Mouse (Mus musculus) frontal cortex, postnatal 25 days (tissue): Measurements from ENCODE around the gene Arhgef5.

Source experiments
- DNase-seq, 2 experiments: peaks; one replicate each; pipeline ENCODE4 v3.0.0; 2022; ENCODE audit warnings: low spot score in 2 of 2

The Arhgef5 gene

DNA sequence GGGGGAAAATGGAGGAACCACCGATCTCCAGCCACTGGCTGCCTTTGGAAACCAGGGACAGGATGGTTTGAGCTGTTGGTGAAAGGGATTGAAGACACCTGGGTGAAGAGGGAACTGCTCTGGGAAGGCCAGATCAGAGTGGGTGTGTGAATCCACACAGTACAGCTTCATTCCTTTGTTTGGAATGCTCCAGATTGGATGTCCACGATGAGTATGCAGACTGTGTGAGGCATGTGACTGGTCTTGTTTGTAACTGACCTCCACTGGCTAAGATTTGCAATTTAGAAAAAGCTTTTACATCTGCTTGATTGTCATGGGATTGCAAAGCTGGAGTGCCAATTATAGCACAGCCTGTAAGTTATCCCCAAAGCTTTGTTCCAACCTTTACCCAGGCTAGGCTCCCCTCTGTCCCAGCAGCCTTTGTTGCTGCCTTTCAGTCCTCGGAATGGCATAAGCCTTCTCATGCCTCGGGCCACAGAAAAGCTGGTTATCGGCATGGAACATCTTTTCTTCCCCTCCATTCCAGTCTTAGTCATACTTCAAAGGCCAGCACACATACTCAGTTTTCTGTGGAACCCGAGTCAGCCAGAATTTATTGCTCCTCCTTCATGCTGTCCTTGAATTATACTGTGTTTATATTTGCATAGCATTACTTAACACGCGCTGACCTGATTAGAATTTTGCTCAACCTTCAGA lies 47.7 kb downstream of the Arhgef5 start:
- no peak for DNase-seq

DNA sequence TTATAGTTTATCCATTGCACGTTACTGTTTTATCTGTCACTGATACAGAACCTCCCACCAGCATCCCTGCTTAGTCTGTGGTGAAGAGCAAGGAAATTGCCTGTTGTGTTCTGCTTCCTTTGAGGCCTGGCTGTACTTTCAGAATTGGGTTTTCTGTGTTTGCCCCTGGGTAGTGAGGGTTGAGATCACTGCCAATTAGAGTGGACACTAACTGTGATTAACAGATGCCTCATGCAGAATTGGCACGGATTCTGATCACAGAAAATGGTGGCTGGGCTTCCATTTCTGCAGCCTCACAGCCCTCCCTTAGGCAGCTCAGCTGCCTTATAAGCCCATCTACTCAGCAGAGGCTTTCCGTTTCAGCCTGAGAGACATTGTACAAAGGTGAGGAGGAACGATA lies 68.1 kb downstream of the Arhgef5 start:
- DNase-seq: no peak

DNA sequence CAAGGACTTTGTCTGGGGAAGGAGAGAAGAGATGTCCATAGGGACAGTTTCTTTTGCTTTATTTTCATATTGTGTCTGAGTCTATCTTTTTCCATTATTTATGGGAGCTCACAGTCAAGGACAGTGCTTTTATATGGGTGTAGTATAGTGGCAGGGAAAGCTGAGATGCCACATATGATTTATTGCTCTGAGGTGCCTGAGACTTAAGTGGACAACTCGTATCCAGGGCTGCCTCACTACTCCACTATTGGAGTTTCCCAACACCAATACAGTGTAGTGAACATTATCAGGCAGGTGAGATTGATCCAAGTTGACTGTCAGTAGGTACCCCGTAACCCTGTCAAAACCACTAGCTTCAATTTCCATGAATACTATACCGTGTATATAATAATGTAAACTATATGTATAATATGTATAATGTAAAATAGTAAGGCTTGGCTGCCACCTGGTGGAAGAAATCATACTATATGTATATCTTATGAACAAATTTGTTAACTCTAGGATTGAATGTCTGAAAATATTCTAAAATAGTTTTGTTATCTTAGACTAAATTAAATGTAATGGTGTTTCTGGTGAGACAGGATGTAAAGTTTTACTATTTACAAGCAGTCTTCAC lies 70.3 kb downstream of the Arhgef5 start:
- DNase-seq: no peak

DNA sequence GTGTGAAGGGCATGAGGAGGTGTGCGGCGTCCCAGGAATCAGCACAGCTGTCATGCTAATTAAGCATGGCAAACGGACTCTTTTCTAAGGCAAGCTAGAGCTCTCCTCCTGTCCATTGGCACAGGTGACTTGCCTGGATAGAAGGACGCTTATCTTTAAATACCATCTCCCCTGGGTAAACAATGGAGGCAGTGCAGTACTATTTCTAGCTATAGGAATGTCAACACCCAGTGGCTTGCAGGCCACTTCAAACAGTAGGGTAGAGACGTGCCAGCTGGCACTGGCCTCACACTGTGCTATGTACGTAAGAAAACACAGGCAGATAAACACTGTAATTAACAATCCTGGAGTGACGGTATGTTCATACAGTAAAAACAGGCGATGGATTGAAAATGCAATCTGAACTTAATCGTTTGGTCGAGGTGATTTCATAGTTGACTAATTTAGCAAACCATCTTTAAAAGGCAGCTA lies 72.1 kb downstream of the Arhgef5 start:
- no peak for DNase-seq

DNA sequence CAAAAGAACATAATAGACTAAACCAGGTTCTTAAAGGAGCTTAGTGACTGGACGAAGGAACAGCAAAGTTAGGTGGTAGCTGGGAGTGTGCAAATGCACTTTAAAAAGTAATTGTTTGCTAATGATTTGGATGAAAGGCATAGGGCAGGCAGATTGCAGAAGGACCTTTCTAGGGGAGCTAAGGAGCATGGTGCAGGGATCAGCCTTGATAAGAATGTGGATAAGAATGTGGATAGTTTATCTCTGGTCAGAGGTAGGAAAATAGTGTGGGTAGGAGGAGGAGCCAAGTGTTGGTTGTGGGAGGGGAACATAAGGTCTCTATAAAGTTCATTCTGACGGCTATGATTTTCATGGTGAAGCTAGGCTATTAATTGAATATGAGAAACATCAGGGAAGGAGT lies 73.4 kb downstream of the Arhgef5 start:
- DNase-seq: no peak
